Mouse (Mus musculus) stomach, postnatal 0 days (tissue): ENCODE data around the gene Sept6.

ENCODE experiments used
- CTCF ChIP-seq: IDR thresholded peaks from 2 replicates; pipeline ENCODE4 v1.5.1; 2016; ENCODE audit warnings: antibody characterized with exemption, low read depth, mild to moderate bottlenecking, moderate library complexity
- EP300 ChIP-seq: optimal IDR thresholded peaks from 2 replicates; pipeline ENCODE3; 2016; ENCODE audit warnings: antibody characterized with exemption

GRCm38 (mm10) chrX:36863766-36864608, 127.6 kb downstream of the Sept6 start:
- TF ChIP-seq CTCF (no peak), EP300 (no peak)
